Mouse (Mus musculus) spleen, adult 2 months (tissue): Measurements from ENCODE around the gene Socs3.

Experiments used
- CTCF ChIP-seq: fragments of 200-500 bp; IDR thresholded peaks from 2 replicates; pipeline ENCODE4 v1.5.1; 2011; ENCODE audit warnings: mild to moderate bottlenecking, inconsistent platforms; ENCODE audit not compliant: insufficient read depth, insufficient read length, insufficient replicate concordance; ENCODE audit errors: extremely low read depth
- POLR2A ChIP-seq: fragments of 200-500 bp; IDR thresholded peaks from 2 replicates; pipeline ENCODE4 v1.6.1; 2011; ENCODE audit warnings: low read depth, low read length, inconsistent platforms

DNA sequence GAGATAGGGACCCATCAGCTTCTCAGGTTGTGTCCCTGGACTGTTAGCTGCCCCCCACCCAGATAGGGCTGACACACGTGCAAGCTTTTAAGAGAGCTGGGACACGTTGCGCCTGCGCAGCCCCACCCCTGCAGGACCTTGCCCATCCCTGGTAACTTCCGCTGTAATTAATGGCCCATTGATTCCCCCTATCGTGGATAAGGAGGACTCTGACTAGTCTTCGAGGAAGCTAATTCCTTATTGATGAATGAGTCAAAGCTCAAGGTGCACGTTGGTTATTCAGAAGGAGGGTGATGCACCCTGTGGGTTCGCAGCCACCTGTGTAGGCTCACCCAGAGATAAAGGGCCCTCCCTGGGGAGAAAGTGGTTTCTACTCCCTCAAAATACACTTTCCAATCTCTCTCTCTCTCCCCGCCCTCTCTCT is 22.8 kb downstream of the Socs3 start:
- TF ChIP-seq CTCF, result no peak
- TF ChIP-seq POLR2A, result no peak
